Mouse (Mus musculus) layer of hippocampus, adult 9-11 months (tissue): Measurements from ENCODE around the gene Atp6v0e.

Experiments
- DNase-seq: peaks from one replicate; pipeline ENCODE4 v3.0.0; 2022

Atp6v0e gene

DNA sequence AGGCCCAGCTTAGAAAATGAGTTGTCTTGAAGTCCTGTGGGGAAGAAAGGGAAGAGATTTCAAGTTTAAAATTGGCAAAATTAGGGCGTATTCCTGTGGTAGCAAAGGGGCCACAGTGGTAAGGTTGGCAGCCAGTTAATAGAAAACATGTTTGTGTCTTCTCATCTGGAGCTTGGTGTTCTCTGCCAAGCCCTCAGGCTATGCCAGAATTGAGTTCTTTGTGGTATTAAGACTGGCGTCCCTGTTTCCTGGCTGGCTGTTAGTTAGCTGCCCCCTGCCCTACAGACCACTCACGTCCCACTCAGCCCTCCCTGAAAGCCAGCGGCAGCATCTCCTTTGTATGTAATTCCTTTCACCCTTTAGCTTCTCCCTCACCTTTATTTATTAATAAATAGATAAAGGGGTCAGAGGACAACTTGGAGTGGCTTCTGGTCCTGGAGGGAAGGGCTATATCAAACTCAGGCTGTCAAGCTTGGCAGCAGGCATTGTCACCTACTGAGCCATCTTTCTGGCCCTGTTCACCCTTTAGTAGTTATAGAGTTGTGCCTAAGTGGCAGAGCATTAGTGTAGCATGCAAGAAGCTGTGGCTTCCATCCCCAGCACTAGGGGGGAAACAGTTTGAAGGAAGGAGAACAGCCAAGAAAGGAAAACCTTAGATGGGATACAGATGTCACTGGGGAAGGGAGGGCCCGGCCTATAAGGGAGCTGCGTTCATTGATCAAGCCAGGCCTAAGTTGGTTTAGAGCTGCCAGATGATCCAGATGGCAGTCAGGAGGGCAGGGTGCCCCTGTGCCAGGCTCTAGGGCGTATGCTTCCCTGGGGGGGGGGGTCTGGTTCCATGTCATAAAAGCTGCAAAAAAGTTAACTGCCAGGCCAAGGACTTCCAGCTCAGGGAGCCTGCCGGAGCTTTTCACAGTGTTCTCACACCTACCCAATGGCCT is 26.0 kb downstream of the Atp6v0e start:
- peak; percentile 62 for DNase-seq

DNA sequence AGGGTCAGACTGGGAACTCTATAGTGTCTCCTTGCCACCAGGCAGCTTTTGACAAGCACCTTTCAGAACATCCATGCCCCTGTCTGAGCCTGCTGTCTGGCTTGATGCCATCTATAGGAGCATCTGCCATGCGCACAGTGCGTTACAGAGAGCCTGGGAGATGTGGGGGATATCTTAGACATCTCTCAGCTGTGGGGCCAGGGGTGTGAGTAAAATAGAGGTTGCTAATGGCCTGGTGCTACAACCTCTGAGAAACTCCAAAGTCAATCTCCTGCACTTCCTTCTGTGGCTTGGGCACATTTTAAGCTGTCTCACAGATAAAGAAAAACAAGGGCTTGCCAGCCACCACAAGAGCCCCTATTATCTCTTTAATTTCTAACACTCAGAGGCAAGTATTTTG is 26.8 kb downstream of the Atp6v0e start:
- no peak for DNase-seq

DNA sequence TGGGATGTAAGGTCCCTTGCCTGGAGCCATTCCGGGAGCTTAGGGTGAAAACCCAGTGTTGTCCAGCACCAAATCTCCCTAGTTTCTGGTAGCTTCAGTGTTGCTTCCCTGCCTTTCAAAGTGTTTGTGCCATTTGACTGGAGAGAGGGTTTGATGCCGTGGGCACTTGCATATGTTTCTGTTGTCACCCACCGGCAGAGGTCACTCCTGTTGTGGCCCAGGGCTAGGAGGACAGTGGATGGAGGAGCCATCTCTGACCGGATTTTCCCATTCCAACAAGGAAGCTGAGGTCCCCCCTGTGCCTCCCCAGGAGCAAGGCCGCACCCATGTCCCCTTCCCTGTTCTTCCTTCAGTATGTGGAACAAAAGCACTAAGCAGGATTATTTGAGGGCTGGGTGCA is 27.2 kb downstream of the Atp6v0e start:
- DNase-seq, result no peak

DNA sequence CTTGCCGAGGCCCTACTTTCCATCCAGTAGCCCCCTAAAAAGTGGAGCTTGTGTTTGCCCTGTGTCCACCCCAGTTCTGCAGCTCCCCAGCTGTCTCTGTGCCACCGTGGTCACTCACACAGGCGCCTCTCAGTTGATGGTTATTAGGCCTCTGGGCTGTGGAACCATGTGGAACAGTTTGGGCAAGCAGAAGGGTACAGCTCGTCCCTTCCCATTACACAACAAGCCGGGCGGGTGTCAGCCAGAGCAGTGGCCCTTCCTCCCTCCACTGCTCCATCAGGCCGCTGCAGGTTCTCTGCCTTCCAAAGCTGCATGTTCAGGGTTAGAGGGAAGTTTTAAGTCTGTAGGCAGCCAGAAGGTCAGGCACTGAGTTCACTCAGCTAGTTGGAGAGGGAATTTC is 28.1 kb downstream of the Atp6v0e start:
- no peak for DNase-seq

DNA sequence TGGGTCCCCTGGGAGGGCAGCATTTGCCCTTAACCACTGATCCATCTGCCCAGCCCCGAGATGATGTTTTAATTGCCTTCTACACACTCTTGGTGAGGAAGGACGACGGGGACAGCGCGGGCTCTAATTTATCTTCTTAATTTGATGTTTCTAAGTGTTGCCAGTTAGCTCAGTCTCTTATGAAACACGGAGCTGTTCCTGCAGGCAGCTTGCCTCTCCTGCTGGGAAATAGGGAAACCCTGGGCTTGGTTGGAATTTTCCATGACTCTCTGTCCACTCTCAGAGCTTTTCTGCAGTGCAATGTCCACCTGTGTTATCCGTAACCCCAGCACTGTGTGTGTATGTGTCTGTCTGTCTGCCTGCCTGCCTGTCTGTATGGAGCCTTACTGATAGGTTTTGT is 30.4 kb downstream of the Atp6v0e start:
- no peak for DNase-seq

DNA sequence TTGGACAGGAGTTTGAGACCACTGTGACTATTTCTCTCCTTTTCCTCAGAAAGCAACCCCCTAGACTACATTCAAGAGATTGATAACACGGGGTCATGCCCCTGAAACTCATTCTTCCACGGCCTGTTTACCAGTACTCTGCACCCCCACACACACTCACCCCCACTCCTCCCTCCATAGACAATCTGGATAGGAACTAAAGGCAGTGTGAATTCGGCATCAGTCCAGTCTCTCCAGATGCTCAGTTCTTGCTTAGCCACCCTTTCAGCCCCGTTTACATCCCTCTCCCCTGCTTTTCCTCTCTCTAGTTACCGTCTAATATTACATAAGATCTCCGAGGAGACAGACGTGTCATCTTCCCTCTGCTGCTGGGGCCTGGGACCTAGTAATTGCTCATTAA is 31.1 kb downstream of the Atp6v0e start:
- DNase-seq, result peak; percentile 66

DNA sequence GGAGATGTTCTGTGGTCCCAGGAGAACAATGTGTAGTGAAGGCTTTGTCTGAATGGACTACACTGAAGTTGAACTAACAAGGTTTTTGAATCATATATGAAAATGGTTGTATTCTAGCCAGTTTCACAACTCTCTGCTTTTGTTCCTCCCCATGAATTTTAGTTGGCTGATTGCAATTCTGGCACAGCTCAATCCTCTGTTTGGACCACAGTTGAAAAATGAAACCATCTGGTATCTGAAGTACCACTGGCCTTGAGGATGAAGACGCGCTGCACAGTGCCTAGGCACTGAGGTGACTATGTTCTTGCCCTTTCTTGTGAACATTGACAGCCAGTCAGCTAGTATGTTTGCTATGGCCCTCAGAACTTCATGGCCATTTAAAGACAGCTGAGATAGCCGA is 32.2 kb downstream of the Atp6v0e start:
- DNase-seq, result no peak

DNA sequence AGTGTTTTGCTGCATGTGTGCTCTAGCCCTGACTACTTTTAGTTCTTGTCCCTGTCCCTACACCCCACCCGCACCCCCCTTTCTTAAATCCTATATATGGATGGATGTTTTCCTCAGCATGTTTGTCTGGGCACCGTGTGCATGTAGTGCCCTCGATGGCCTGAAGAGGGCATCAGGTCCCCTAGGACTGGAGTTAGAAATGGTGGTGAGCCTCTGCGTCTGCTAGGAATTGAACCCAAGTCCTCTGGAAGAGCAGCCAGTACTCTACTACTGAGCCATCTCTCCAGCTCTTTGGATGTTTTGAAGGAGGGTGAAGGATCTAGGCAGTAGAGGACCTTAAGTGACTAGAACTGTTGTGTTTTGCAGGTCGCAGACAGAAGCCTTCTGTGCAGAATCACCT is 35.8 kb downstream of the Atp6v0e start:
- no peak for DNase-seq

DNA sequence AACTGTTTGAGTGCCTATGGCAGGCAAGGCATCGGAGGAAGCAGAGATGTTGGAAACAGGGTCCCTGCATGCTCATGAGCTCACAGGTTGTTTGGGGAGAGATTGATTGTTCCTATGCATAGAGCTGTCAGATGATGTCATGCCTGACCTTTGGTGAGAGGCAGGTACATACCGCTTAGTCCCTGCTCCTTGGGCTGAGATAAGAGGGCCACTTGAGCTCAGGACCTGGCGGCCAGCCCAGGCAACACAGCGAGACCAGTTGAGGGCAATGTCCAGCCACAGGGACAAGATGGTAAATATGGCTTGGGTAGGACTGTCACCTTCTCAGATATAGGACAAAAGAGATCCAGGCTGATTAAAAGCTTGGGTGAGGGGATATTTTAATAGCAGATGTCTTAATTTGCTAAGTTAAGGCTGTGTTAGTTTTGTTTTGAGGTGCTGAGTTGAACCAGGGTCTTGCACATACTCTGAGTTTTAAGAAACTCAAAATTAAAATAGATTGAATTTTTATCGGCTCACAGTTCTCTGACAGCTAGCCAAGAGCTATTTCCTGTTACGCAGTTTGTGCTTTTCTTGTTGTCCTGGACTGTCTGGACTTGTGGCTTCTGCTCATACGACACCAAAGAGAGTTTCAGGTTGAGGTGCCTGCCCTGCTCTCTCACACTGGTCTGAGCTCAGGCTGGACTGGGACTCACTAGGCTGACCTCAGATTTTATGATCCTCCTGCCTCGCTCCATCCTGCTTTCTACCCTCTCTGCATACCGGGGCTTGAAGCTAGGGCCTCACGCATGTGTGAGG is 37.0 kb downstream of the Atp6v0e start:
- DNase-seq, result no peak

DNA sequence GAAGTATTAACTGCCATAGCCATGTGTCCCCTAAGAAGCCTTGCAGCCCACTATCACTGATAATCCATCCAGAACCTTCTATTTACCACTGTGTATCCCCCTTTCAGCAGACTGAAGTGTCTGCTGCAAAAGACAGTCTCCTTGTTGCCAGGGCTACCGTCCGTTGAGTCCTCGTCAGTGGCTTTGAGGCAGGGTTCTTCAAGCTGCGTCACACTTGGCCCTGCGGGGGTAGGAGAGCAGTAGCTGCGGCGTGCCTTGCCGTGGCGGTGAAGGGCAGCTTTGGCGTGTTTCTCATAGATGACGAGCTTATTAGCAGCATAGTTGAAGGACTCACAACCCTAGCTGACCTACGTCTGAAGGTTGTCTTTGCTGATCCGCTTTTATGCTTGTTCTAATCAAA is 38.5 kb downstream of the Atp6v0e start:
- no peak for DNase-seq

DNA sequence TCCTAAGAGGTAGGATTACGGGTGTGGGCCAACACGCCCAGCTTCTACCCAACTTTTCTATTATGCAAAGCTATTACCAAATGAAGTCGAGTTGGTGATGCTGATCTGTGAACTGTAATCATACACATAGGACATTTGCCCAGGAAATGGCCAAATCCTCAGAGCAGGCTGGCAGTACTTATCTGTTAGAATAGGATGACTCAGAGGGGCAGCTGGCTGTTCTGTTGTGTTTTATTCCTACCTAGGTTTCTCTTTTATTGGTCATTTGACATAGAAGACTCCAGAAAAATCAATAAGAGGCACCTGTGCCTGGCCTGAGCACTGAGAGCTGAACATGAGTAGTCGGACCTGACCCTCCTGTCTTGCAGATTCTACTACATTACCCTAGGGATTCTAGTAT is 39.6 kb downstream of the Atp6v0e start:
- DNase-seq, result no peak

DNA sequence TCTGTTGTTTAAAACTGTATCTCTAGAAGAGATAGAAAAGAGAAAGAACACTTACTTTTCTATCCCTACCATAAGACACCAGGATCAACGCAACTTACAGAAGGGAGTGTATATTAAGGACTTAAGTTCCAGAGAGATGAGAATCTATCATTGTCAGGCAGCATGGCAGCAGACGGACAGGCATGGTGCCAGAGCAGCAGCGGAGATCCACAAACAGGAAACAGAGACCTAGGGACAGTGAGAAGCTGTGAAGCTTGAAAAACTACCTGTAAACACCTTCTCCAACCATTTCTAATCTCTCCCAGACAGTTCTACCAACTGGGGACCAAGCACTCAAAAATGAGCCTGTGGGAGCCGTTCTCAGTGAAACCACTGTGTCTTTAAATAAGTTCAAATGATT is 40.6 kb downstream of the Atp6v0e start:
- DNase-seq, result no peak

DNA sequence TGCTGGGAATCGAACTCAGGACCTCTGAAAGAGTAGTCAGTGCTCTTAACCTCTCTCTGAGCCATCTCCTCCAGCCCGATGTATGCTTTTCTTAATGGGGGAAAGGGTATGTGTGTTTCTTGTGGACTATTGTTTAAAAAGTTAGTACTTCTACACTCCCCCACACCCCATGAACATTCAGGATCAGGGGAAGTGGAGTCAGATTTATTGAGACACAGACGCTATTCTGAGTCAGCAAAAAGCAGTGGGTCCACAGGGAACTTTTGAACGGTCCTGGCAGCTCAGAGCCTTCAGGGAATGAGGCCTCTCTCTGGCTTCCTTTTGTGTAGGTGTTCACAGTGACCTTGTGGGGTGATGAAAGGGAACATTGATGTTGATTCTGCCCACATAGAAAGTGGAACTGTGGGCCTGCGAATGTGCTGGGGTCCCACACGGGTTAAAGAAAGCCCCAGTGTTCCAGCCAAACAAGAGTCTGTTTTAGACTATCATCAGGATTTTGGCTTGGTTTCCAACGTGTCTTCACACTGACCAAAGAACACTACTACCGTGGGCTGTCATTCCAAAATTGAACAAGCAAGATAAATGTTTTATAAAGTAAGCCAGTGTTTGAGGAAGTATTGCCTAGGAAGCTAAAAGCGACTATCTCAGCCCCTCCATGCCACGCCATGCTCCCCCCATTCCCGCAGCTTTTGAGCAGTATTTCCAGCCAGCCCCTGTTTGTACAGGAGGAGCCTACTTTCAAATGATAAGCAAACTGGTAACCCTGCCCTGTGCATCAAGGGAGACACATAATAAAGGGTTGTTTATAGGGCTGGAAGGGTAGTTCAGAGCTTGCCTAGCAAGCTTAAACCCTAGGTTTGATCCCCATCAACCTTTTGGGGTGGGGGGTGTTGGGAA is 42.7 kb downstream of the Atp6v0e start:
- DNase-seq, result no peak

DNA sequence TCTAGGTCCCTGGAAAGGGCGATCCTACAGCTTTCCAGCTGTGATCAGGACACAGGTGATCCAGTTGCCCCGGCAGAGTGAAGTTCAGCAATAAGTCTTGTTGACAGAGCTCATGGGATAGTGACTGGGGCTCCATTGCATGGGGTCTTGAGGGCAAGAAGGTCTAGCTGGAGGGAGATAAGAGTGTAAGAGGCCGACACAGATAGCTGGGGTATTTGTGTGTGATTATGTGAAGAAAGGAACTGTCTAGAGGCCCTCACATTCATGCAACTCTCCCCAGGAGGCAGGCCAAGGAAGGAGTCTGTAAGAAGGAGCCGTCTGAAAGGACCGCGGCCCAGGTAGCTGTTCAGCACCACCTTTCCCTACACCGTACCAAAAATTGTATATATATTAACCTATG is 44.0 kb downstream of the Atp6v0e start:
- no peak for DNase-seq

DNA sequence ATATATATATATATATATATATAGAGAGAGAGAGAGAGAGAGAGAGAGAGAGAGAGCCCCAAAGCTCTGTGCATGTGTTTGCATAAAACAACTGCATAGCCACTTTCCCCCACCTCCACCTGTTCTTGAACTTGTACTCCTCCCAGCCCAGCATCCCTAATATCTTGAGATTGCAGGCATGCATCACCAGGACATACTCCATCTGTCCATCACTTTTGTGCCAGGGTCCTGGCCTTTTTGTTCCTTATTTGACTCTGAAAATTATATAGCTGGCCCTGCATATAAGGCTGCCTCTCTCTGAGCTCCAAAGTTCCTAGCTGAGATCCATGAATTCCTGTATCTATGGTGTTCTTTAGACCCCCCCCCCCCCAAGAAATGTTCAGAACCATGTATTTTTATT is 45.5 kb downstream of the Atp6v0e start:
- no peak for DNase-seq

DNA sequence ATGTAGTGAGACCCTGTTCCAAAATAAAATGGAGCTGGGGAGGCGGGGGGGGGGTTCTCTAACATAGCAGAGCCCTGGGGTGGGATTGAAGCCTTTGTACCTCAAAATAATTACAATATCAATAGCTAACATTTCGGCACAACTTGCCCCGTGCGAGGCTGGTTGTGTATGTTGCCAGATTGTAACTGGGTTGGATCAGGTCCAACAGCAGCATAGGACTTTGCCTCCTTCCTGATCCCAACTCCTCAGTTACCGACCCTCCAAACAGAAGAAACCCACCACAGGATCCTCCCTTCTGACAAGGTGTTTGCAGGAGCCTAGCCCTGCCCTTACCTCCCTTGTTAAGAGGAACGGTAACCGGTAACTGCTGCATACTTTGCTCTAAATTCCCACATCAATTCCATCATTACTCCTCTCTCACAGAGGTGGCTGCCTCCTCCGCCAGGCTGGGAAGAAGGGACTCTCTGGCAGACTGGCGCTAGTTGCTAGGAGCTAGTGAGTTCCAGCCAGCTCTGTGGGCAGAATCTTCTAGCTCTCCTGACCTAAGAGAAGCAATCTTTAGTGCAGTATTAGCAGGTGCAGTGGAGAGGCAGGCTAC is 46.1 kb downstream of the Atp6v0e start:
- DNase-seq, result no peak

DNA sequence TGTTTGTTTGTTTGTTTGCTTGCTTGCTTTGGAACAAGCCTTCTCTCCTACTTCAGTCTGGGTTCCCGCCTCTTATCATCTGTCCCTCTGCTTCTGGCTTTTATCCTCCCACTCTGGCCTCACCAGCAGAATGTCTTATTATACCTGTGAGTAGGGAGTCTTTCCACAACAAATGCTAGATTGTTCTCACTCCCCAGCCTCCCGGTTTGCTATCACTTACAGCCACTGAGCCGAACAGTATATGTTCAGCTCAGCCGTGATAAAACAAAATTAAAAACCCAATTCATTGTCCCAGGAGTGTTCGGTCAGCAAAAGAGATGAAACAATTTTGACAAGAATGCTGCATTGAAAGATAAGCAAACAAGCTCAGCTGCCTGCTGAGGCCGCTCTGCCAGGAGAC is 47.0 kb downstream of the Atp6v0e start:
- DNase-seq, result no peak

DNA sequence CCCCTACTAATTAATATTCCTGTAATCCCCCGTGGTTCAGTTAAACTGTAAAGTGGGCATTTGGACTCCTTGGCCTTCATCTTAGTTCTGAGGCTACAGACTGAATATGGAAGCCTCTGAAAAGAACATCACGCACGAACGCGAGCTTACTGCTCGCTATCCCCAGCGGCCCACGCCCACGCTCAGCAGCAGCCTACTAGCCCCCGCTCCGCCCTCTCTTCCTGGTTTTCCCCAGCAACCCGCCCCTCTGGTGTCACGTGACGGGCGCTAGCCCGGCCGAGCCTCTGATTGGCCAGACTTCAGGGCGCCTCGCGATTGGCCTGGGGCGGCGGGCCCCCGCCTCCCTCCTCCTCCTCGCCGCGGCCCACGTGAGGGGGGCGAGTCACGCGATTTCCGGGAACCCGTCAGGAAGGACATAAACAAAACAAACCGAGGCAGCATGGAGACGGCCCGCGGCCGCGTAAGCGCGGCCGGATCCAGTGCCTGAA is 52.3 kb downstream of the Atp6v0e start, which contains the start of gene Crebrf:
Crebrf (plus strand) TSS at position 380 of the 488 bp plus-strand sequence.
- peak; percentile 99 for DNase-seq

DNA sequence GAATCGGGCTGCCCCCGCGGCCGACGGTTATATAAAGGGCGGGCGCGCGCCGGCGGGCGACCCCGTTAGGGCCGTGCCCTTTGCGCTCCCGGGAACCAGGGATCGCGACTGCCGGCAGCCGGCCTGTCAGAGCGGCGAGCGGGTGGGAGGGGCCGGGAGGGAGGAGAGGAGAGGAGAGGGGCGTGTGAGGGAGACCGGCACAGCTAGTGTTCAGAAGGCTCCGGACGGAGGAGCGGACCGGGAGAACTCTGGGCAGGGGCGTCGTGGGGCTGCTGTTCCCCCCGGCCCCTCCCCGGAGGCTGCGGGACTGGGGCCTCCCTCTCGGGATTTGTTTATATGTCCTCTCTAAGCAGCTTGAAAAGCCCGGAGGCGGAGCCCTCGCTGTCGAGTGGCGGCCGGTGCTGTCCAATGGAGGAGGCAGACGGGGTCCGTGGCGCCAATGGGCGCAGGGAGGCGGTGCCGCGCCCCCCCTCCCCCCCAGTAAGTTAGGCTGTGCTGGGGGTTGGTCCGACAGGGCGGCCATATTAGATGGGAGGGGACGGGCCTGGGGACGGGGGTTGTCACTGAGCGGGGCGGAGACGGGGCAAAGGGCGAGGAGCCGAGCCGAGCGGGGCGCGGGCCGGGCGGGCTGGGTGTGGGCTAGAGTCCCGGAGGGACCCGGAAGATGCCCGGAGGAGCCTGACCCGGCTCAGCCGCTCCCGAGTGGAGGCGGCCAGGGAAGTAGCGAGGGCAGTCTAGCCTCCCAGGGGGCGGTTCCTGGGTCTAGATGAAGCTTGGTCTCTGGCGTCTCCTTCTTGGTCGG is 53.1 kb downstream of the Atp6v0e start:
- peak; percentile 97 for DNase-seq

DNA sequence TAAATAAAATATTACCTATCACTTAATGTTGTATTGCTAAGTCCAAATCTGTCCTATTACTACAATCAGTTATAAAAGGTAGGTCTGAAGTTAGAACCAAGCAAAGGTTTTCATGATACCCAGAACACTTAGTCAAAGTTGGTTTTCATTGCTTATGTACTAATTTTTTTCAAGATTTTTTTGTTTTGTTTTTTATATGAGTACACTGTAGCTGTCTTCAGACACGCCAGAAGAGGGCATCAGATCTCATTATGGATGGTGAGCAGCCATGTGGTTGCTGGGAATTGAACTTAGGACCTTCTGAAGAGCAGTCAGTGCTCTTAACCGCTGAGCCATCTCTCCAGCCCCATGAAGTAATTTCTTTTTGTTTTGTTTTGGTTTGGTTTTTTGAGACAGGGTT is 54.8 kb downstream of the Atp6v0e start:
- DNase-seq, result no peak

DNA sequence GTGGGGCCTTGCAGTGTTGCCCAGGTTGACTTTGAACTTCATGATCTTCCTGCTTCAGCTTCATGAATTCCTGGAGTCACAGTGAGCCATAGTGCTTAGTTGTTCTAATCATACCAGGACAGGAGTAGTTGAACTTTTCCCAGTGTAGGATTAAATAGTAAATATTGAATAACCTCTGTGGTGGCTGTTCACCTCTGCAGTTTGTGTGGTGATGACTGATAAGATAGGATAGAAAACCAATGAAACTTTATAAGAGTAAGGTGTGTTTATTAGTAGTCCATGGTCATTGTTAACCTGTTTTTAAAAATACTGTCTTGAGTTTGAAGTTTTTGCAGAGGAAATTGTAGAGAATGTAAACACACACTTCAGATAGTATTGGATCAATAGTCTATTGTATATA is 56.4 kb downstream of the Atp6v0e start:
- no peak for DNase-seq

DNA sequence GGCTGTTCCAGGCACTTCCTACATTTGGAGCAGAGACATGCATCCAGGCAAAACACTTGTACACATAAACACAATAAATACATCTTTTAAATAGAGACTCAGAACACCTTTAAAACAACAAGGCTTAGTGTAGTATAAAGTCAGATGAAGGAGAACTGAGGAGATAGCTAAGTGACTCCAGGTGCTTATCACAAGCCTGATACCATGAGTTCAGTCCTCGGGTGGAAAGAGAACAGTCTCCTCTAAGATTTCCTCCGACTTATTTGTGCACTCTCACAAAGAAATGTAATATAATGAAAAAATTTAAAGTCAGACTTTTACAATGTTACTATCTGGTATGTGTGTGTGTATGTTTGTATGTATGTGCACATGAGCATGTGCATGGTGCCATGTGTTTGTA is 58.8 kb downstream of the Atp6v0e start:
- DNase-seq, result no peak
